8 mouse cellular contexts compared by ENCODE assay signal in genomic region chr17:47059836-47060360, GRCm38 (mm10). TPM values are rescaled to one million over a fixed set of nuclear protein-coding genes. Genes with fewer than 3 reads are reported as not detected.
DNase-seq lines count a peak whose midpoint lies in the region; ATAC-seq lines count a peak whose summit lies in the region.

No protein-coding gene starts in this region.

- H3K27ac ChIP-seq in lung, embryonic 16.5 days (ENCODE audit: low read length) = peak overlapping the region; percentile 86

- 5% methylated on average over 12 of the region's 12 CpGs for WGBS in lung, embryonic 16.5 days

- peak; percentile 96 for DNase-seq in NIH3T3 (ENCODE audit: low read depth)
- peak; percentile 9 for DNase-seq in embryo, embryonic 11.5 days (ENCODE audit: low read depth, low spot score)
- peak; percentile 76 for DNase-seq in kidney, adult 18-20 months
- no peak for DNase-seq in right cerebral cortex, postnatal 25 days
- no peak for DNase-seq in cerebellum, adult 11 months
- DNase-seq in cerebellum, adult 8-10 months = no peak

- H3K9me3 ChIP-seq in lung, embryonic 16.5 days (ENCODE audit: control insufficient read depth, low read length) = peaks cover 3% of the 10 kb centered on the region

- H3K4me1 ChIP-seq in lung, embryonic 16.5 days (replicated peaks; ENCODE audit: control insufficient read depth, insufficient read depth, low read length) = peaks cover 10% of the 10 kb centered on the region

- no peaks in the 10 kb centered on the region for H3K36me3 ChIP-seq in lung, embryonic 16.5 days (ENCODE audit: control insufficient read depth, insufficient read depth, low read length)

- no peaks in the 10 kb centered on the region for H3K27me3 ChIP-seq in lung, embryonic 16.5 days (ENCODE audit: control insufficient read depth, insufficient read depth, low read depth, low read length)

- H3K4me2 ChIP-seq in lung, embryonic 16.5 days (ENCODE audit: low read depth, low read length) = peak overlapping the region; percentile 4; the same call in 1 of the 2 replicates

- H3K4me3 ChIP-seq in lung, embryonic 16.5 days (ENCODE audit: low read length) = no peak overlapping the region; the same call in 1 of the 2 replicates

- ATAC-seq in lung, embryonic 16.5 days (ENCODE audit: low read depth) = peak; percentile 94
- no peak for ATAC-seq in cerebellum, adult (ENCODE audit: insufficient number of reproducible peaks, low FRiP score, low TSS enrichment)

- H3K9ac ChIP-seq in lung, embryonic 16.5 days (ENCODE audit: low read length) = no peak overlapping the region

RNA-seq across cellular contexts. Expression of gene Ubr2, which starts 49.5 kb away (rescaled TPM):
- 15.2 and 16.1 TPM in 2 replicates for polyA plus RNA-seq in lung, embryonic 16.5 days (2015; fragmentation: Nextera tagmentation; extraction: Ambion mirVana)

Comparison
In these comparisons a context has a peak if more than half of its experiments do, and no peak if none do; other contexts are left out.
1. DNase-seq: peak in NIH3T3 (single experiment), embryo, embryonic 11.5 days (single experiment) and kidney, adult 18-20 months (single experiment); none in right cerebral cortex, postnatal 25 days (single experiment), cerebellum, adult 11 months (single experiment) and cerebellum, adult 8-10 months (single experiment).